Mouse (Mus musculus) forebrain, embryonic 15.5 days (tissue): ENCODE results near the gene Rbfox1. TPM values are rescaled to one million over a fixed set of nuclear protein-coding genes. Genes with fewer than 3 reads are reported as not detected.

Experiments used
- ATAC-seq: fragments of 200-750 bp; cut with Nextera tagmentation; replicated peaks from 2 replicates; pipeline ENCODE4 v1.8.0; 2017; ENCODE audit warnings: mild to moderate bottlenecking, moderate TSS enrichment, moderate library complexity
- H3K27ac ChIP-seq: fragments of 300-500 bp; sonication (generic); replicated peaks from 2 replicates; pipeline ENCODE4 v1.5.1; 2015; ENCODE audit warnings: mild to moderate bottlenecking, inconsistent platforms
- H3K27me3 ChIP-seq: fragments of 300-500 bp; sonication (generic); 2 replicates; pipeline ENCODE4 v1.6.1; 2015; ENCODE audit warnings: inconsistent platforms
- H3K36me3 ChIP-seq: fragments of 300-500 bp; sonication (generic); 2 replicates; pipeline ENCODE4 v1.6.1; 2015; ENCODE audit warnings: mild to moderate bottlenecking, inconsistent platforms
- H3K4me1 ChIP-seq: fragments of 300-500 bp; sonication (generic); 2 replicates; pipeline ENCODE4 v1.6.1; 2015; ENCODE audit warnings: inconsistent platforms
- H3K4me2 ChIP-seq: fragments of 300-500 bp; sonication (generic); replicated peaks from 2 replicates; pipeline ENCODE4 v1.6.1; 2015; ENCODE audit warnings: mild to moderate bottlenecking, inconsistent platforms
- H3K4me3 ChIP-seq: fragments of 300-500 bp; sonication (generic); 2 replicates; pipeline ENCODE4 v1.5.1; 2015; ENCODE audit warnings: mild to moderate bottlenecking, inconsistent platforms
- H3K9ac ChIP-seq: fragments of 300-500 bp; sonication (generic); replicated peaks from 2 replicates; pipeline ENCODE4 v1.6.1; 2015; ENCODE audit warnings: mild to moderate bottlenecking, inconsistent platforms
- H3K9me3 ChIP-seq: fragments of 300-500 bp; sonication (generic); 2 replicates; pipeline ENCODE4 v1.6.1; 2016; ENCODE audit warnings: inconsistent platforms
- WGBS: fragments of 180-500 bp; shearing (Covaris S2); methylation state at CpG from one replicate; pipeline ENCODE4 v1.1.7; 2015; ENCODE audit warnings: mixed read lengths; 5-methylcytosine and 5-hydroxymethylcytosine counted together
- polyA plus RNA-seq: library from polyadenylated mRNA; unstranded; fragments of >200 nt; fragmentation: Nextera tagmentation; extraction: Ambion mirVana; gene quantifications from 2 replicates; pipeline ENCODE4 v1.2.1, GENCODE M21; 2015

Rbfox1 gene
- polyA plus RNA-seq, 1 experiment from 2014 or later = 173 TPM

DNA sequence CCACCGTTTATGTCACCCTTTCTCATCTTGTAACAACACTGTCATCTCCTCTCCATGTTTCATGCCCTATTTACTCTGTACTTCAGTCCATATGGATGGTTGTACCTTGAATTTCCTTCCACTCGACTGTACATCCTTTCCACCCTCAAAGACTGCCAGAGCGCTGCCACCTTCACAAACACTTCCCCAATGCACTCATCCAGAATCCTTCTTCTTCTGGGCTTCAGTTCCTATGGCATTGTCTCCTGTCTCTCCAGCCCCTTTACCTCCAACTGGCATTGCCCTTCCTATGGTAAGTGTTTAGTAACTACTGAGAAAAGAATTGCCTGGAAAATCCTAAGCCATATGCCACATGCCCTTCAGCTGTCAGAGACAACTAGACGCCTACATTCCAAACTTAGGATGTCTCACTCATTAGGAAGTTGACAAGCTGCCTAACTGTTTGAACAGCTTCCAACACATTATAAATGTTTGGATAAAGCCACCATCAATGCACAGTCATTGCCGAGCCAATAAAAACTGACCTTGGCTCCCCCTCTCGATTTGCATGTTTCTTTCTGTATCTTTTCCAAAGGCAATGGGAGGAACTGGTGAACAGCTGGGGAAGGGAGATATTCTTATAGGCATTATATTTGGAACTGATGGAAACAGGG, 505.2 kb downstream of the Rbfox1 start:
- Histone ChIP-seq H3K9ac (no peak overlapping the region), H3K9me3 (no peaks in the 10 kb centered on the region), H3K4me1 (peaks cover 4% of the 10 kb centered on the region; the same call in 1 of the 2 replicates), H3K4me2 (no peak overlapping the region), H3K27ac (no peak overlapping the region), H3K4me3 (no peak overlapping the region), H3K27me3 (no peaks in the 10 kb centered on the region), H3K36me3 (no peaks in the 10 kb centered on the region)
- no peak for ATAC-seq
- 68% methylated on average over 6 of the region's 6 CpGs for WGBS

DNA sequence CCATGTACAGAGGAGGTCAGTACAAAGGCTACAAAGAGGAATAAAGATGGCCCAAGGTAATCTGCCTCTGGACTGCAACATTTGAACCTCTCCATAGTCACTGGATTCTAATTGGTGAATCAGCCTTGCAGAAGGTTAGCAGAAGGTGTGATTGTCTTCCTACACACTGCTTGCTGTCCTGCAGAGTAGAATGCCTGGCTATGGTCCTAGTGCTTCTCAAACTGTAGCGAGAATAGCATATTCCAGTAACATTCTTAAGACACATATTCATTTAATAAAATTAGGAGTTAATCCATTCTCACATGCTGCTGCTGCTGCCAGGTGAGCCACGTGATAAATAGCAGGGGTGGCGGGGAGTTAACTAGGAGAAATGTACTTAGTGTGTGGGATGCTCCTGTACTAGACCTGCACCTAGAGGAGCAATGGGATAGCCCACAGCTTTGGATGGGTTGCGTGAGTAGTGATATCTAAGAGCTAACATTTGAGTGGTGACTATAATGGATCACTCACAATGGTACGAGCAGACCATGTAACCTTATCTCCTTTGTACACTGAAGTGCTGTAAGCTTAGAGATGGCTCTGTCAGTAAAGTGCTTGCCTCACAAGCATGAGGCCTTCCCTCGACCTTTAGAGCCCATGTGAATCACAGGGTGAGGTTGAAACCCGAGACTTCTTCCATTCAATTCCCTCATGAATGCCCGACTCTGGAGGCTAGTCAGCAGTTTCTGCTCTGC, 511.7 kb downstream of the Rbfox1 start:
- no peak overlapping the region for H3K4me3 ChIP-seq
- no peaks in the 10 kb centered on the region for H3K9me3 ChIP-seq
- no peaks in the 10 kb centered on the region for H3K27me3 ChIP-seq
- no peak overlapping the region for H3K27ac ChIP-seq
- no peak for ATAC-seq
- H3K9ac ChIP-seq = no peak overlapping the region
- H3K4me1 ChIP-seq = no peaks in the 10 kb centered on the region
- no peaks in the 10 kb centered on the region for H3K36me3 ChIP-seq
- H3K4me2 ChIP-seq = no peak overlapping the region
- 62% methylated on average over 8 of the region's 8 CpGs for WGBS

DNA sequence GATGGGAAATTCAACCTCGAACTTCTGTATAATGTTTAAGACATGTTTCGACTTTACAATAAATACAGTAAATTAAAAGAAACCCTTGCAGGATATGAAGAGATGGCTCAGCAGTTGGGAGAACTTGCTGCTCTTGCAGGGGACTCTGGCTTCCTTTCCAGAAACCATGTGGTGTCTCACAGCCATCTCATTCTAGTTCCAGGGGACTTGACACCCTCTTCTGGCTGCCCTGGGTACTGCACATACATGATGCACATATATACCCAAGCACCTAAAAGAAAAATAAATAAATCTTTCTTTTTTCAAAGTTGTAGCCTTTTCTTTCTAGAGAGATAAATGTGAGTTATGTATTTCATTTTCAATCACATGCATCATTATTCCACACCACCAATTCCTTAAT, 512.5 kb downstream of the Rbfox1 start:
- H3K27me3 ChIP-seq = no peaks in the 10 kb centered on the region
- no peak overlapping the region for H3K27ac ChIP-seq
- no peaks in the 10 kb centered on the region for H3K9me3 ChIP-seq
- no peaks in the 10 kb centered on the region for H3K36me3 ChIP-seq
- H3K4me1 ChIP-seq = no peaks in the 10 kb centered on the region
- no peak overlapping the region for H3K4me3 ChIP-seq
- WGBS = 95% methylated on average over 2 of the region's 2 CpGs
- H3K4me2 ChIP-seq = no peak overlapping the region
- ATAC-seq = no peak
- H3K9ac ChIP-seq = no peak overlapping the region

DNA sequence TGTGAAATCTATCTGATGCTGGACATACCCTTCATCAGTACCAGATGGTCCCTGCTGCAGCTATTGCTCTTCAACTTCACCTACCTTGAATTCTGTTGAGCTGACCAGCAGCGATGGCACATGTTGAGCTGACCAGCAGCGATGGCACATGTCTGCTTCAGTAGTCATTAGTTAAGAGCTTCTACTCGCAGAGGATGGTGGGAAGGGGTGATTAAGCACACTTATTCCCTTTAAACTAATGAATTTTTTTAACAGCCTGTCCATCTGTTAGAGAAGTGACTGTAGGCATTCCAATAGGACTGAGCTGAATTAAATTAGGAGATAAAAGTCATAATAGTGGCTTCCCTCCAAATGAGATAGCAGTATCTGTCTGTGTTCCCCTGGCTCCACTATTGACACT, 517.7 kb downstream of the Rbfox1 start:
- Histone ChIP-seq H3K4me3 (no peak overlapping the region), H3K36me3 (no peaks in the 10 kb centered on the region), H3K27me3 (no peaks in the 10 kb centered on the region), H3K4me1 (no peaks in the 10 kb centered on the region), H3K27ac (no peak overlapping the region), H3K9me3 (no peaks in the 10 kb centered on the region), H3K9ac (no peak overlapping the region), H3K4me2 (no peak overlapping the region)
- 80% methylated on average over 3 of the region's 3 CpGs for WGBS
- ATAC-seq = no peak

DNA sequence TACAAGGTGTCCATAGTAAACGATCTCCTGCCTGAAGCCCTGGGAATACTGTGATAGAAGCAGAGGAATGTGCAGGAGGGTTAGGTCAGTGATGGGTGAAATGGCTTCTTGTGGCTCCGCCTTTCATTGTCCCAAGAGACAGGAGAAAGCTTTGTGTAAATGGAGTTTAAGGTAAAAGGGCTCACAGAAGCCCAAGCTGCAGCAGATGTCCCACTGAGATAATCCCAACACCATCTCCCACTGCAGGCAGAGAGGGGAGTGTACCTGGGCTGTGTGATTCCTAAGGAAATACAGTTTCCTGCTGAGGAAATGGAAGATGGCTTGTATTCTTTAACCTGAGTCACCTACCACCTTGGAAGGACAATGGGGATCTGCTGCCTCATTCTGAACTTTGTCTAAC, 529.7 kb downstream of the Rbfox1 start:
- H3K4me2 ChIP-seq = no peak overlapping the region
- no peaks in the 10 kb centered on the region for H3K9me3 ChIP-seq
- H3K36me3 ChIP-seq = no peaks in the 10 kb centered on the region
- H3K4me3 ChIP-seq = no peak overlapping the region
- 29% methylated on average over 2 of the region's 2 CpGs for WGBS
- ATAC-seq = no peak
- no peak overlapping the region for H3K27ac ChIP-seq
- no peak overlapping the region for H3K9ac ChIP-seq
- H3K4me1 ChIP-seq = 0 out of 2 replicates have a peak, but pooled peaks cover 3% of the 10 kb centered on the region
- peaks cover 5% of the 10 kb centered on the region; the same call in 1 of the 2 replicates for H3K27me3 ChIP-seq

DNA sequence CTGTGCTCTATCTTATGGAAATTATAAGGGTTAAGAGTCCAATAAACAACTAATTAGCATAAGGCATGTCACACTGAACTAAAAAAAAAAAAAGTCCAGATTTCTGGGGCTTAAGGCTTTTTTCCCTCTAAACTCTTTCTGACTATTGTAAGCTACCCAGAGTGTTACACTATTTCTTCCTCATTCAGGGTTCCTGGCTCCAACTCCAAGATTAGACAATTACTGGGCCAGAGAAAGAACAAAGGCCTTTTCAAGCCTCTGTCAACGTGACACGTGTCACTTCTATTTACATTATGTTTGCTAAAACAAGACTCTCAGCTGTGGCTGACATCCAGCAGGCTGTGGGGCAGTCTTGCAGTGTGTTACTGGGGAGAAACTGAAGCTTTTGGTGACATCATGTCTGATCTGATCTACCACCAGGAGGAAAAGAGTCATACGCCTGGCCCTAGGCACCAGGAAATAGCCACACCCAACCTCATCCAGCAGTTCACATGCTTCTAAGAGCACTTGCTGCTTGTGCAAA, 536.5 kb downstream of the Rbfox1 start:
- H3K9ac ChIP-seq = no peak overlapping the region
- no peaks in the 10 kb centered on the region for H3K9me3 ChIP-seq
- H3K4me1 ChIP-seq = no peaks in the 10 kb centered on the region
- ATAC-seq = peak; percentile 63
- WGBS = 17% methylated on average over 3 of the region's 3 CpGs
- H3K27me3 ChIP-seq = 0 out of 2 replicates have a peak, but pooled peaks cover 5% of the 10 kb centered on the region
- H3K4me2 ChIP-seq = no peak overlapping the region
- H3K27ac ChIP-seq = no peak overlapping the region
- no peaks in the 10 kb centered on the region for H3K36me3 ChIP-seq
- no peak overlapping the region for H3K4me3 ChIP-seq

DNA sequence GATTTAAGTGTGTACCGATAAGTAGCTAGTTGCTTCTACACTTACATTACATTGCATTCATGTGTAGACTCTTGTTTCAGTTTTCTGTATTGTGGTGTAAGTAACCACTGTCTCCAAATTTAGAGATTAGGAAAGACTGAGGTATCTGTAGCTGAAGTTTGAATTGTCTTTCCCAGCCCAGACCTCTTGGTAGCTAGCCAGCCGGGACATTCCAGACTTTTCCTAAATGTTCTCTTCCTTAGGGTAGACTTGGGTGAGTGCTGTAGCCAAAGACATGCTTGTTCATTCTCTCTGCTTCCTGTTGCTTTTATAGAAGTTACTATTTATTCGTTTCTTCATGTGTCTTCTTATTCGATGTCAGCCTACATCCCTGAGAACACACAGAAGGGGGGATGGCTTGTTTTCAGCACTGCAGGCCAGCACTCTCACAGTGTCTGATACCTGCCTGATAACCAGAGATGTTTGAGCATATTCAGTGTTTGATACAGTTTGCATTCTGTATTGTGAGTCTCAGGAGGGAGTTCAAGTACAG, 538.8 kb downstream of the Rbfox1 start:
- Histone ChIP-seq H3K27ac (no peak overlapping the region), H3K9me3 (no peaks in the 10 kb centered on the region), H3K4me2 (no peak overlapping the region), H3K9ac (no peak overlapping the region), H3K4me3 (no peak overlapping the region), H3K4me1 (peaks cover 8% of the 10 kb centered on the region; the same call in 1 of the 2 replicates), H3K27me3 (0 out of 2 replicates have a peak, but pooled peaks cover 5% of the 10 kb centered on the region), H3K36me3 (no peaks in the 10 kb centered on the region)
- 94% methylated on average over 4 of the region's 4 CpGs for WGBS
- no peak for ATAC-seq

DNA sequence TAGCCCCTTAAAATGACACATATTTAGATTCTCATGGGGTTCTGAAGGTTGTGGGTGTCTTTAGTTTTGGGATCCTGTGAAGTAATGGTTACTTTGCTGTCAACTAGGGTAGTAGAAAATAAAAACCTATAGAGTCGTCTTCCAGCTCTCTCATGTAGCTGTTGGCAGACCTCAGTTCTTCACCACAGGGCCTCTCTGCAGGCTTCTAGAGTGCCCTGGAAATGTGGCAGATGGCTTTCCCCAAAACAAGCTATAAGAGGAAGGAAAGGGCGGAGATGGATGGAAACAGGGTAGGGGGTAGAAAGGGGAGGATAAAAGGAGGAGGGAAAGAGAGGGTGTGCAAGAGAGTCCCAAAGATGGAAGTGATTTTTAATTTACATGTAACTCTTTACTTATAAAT, 539.6 kb downstream of the Rbfox1 start:
- 61% methylated on average over 2 of the region's 2 CpGs for WGBS
- no peaks in the 10 kb centered on the region for H3K9me3 ChIP-seq
- H3K36me3 ChIP-seq = no peaks in the 10 kb centered on the region
- no peak for ATAC-seq
- peaks cover 8% of the 10 kb centered on the region; the same call in 1 of the 2 replicates for H3K4me1 ChIP-seq
- no peak overlapping the region for H3K4me2 ChIP-seq
- no peak overlapping the region for H3K27ac ChIP-seq
- H3K4me3 ChIP-seq = no peak overlapping the region
- no peaks in the 10 kb centered on the region for H3K27me3 ChIP-seq
- H3K9ac ChIP-seq = no peak overlapping the region

DNA sequence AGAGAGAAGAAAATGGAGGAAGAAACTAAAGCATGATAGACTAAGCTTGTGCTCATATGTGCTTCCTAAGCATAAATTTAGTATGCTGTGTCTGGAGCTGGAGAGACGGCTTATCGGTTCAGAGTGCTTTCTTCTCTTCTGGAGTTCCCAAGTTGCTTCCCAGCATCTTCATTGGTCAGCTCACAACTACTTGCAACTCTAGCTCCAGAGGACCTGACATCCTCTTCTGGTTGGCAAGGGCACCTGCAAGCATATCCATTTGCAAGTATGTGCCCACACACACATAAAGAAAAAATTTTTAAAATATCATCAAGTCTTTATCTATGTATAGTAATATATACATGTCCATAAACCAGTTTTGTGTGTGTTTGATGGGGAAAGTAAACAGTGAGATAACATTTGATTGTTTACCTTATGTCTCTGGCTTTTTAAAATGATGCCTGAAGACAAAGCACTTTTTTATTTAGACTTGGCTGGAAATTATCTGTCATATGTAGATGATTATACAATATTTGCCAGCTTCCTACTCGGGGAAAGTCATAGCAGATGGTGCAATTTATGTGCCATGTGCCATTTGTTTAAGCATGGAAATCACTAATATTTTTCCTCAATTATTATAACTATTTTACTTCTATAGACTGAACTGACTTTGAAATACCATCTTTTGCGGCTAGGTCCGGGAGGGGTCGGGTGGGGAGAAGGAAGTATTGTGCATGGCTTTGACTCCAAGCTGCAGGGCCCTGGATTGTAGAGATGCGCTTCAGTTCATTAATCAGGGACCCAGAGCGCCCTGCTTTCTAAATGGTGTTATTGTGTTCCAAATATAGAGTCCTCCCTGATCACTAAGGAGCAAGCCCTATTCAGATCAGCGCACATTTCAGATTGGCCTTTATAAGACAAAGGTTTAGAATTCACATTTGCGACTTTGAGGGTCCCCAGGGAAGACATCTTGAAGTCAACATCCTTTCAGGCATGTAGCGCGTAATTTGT, 542.4 kb downstream of the Rbfox1 start:
- Histone ChIP-seq H3K4me2 (no peak overlapping the region), H3K4me3 (no peak overlapping the region), H3K9ac (no peak overlapping the region), H3K27me3 (no peaks in the 10 kb centered on the region), H3K9me3 (no peaks in the 10 kb centered on the region), H3K27ac (peak overlapping the region; percentile 76), H3K4me1 (peaks cover 8% of the 10 kb centered on the region; the same call in 1 of the 2 replicates), H3K36me3 (no peaks in the 10 kb centered on the region)
- no peak for ATAC-seq
- 69% methylated on average over 12 of the region's 12 CpGs for WGBS

DNA sequence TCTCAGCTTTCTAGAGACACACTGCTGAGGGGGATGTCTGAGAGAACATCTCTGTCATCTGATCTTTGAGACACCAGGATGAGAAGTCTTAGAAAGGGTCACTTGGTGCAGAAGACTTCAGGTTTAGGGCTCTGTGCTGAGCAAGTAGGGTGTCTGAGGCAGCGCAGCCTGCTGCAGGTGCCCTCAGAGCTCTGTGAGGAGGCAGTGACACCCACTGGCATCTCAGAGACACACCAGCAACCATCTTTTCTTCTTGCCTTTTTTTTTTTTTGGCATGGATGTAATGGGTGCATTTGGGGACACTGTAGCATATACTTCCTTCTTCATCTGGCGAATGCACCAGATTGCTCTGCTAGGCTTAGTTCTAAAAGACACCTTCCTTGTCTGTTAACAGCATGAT, 545.8 kb downstream of the Rbfox1 start:
- no peak overlapping the region for H3K4me3 ChIP-seq
- no peaks in the 10 kb centered on the region for H3K9me3 ChIP-seq
- ATAC-seq = no peak
- 82% methylated on average over 2 of the region's 2 CpGs for WGBS
- H3K27me3 ChIP-seq = no peaks in the 10 kb centered on the region
- no peak overlapping the region for H3K27ac ChIP-seq
- H3K36me3 ChIP-seq = no peaks in the 10 kb centered on the region
- H3K9ac ChIP-seq = no peak overlapping the region
- H3K4me2 ChIP-seq = no peak overlapping the region
- peaks cover 8% of the 10 kb centered on the region; the same call in 1 of the 2 replicates for H3K4me1 ChIP-seq

DNA sequence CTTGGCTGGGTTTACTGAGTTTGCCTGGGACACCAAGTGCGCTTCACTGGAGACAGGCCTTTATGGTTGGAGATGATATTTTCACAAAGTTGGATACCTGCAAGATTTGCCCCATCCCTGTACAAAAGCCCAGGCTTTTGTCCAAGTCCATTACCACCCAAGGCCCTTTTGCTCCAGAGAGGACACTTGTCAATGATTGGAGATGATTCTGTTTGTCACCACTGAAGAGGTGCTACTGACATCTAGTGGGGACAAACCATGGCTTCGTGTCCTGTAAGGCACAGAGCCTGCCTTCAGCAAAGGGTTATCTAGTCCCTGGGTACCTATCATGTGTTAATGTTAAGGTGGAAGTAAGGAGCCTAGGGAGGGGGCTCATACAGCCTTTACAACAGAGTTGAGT, 551.3 kb downstream of the Rbfox1 start:
- Histone ChIP-seq H3K36me3 (no peaks in the 10 kb centered on the region), H3K4me3 (no peak overlapping the region), H3K9ac (no peak overlapping the region), H3K27me3 (no peaks in the 10 kb centered on the region), H3K9me3 (no peaks in the 10 kb centered on the region), H3K27ac (no peak overlapping the region), H3K4me2 (no peak overlapping the region), H3K4me1 (peaks cover 10% of the 10 kb centered on the region)
- 67% methylated on average over 2 of the region's 2 CpGs for WGBS
- no peak for ATAC-seq
